Mouse (Mus musculus) left cerebral cortex, postnatal 14 days (tissue): ENCODE measurements at regions not wholly inside any gene's neighbourhood (a gene's known extent, or its start where the extent isn't known, plus 50 kb on each side); places are given as distances from the start of the nearest gene placed in this dataset.
A peak's percentile ranks its signal among the peaks of the same experiment; 100 is the strongest.
"Not testable (repeated sequence)": the region's sequence is repeated elsewhere in the genome, so short reads cannot be mapped to it uniquely, and the experiment has no call there.

Source experiments
- DNase-seq, 2 experiments: peaks; one replicate each; pipeline ENCODE4 v3.0.0; 2021 to 2022; ENCODE audit warnings: low spot score in 2 of 2, mixed read lengths in 1 of 2
- intact Hi-C: fragments of 180-260 bp; cut with DNase I; formaldehyde crosslinking; loops from one replicate; pipeline ENCODE4 v1.15.1; 2025

- DNase-seq = no peak
- intact Hi-C loops = no loop called here
These were observed 402.7 kb upstream of the Lrrc3b start for GRCm38 (mm10) chr14:15841390-15842023.

GRCm38 (mm10) chr14:15842024-15842599 lies 403.3 kb upstream of the Lrrc3b start:
- intact Hi-C loops = no loop called here
- DNase-seq = no peak

GRCm38 (mm10) chr14:15868520-15868919 lies 380.6 kb upstream of the Ngly1 start:
- intact Hi-C loops = no loop called here

GRCm38 (mm10) chr14:15872013-15872412 lies 377.1 kb upstream of the Ngly1 start:
- intact Hi-C loops = no loop called here
- DNase-seq = no peak

More at GRCm38 (mm10) chr14:15868520-15868919, 380.6 kb upstream of the Ngly1 start:
- peak; percentile 2 to 23 for DNase-seq

- no peak for DNase-seq
These were observed 368.9 kb upstream of the Ngly1 start for GRCm38 (mm10) chr14:15880146-15880545.

GRCm38 (mm10) chr14:15881284-15881683 lies 367.8 kb upstream of the Ngly1 start:
- DNase-seq = peak; percentile 14 to 46
- intact Hi-C loops = loop anchor here (10.0 kb wide), 1 partner anchor 526 kb away; no protein-coding TSS in a partner anchor

More at GRCm38 (mm10) chr14:15880146-15880545, 368.9 kb upstream of the Ngly1 start:
- intact Hi-C loops = loop anchor here (10.0 kb wide), 1 partner anchor 525 kb away; no protein-coding TSS in a partner anchor

GRCm38 (mm10) chr14:15884641-15885340 lies 364.3 kb upstream of the Ngly1 start:
- DNase-seq = no peak
- intact Hi-C loops = loop anchor here (10.0 kb wide), 1 partner anchor 530 kb away; no protein-coding TSS in a partner anchor

GRCm38 (mm10) chr14:15897098-15897497 lies 352.0 kb upstream of the Ngly1 start:
- no peak for DNase-seq
- intact Hi-C loops = no loop called here

- DNase-seq, intact Hi-C loops: not testable (repeated sequence)
These were observed 342.7 kb upstream of the Ngly1 start for GRCm38 (mm10) chr14:15906429-15906828.

- intact Hi-C loops, DNase-seq: not testable (repeated sequence)
These were observed 335.9 kb upstream of the Ngly1 start for GRCm38 (mm10) chr14:15913206-15913605.

GRCm38 (mm10) chr14:15914176-15914575 lies 334.9 kb upstream of the Ngly1 start:
- intact Hi-C loops = no loop called here
- DNase-seq = no peak

- DNase-seq = peak in 1 of 2 experiments; percentile 14
- intact Hi-C loops = not testable (repeated sequence)
These were observed 324.4 kb upstream of the Ngly1 start for GRCm38 (mm10) chr14:15924676-15925075.

GRCm38 (mm10) chr14:15934729-15935128 lies 314.4 kb upstream of the Ngly1 start:
- no peak for DNase-seq

GRCm38 (mm10) chr14:15970321-15970720 lies 278.8 kb upstream of the Ngly1 start:
- DNase-seq = no peak
- intact Hi-C loops = no loop called here

More at GRCm38 (mm10) chr14:15934729-15935128, 314.4 kb upstream of the Ngly1 start:
- intact Hi-C loops = no loop called here

- intact Hi-C loops = no loop called here
- DNase-seq = no peak
These were observed 278.3 kb upstream of the Ngly1 start for GRCm38 (mm10) chr14:15970767-15971166.

- intact Hi-C loops = no loop called here
- no peak for DNase-seq
These were observed 277.8 kb upstream of the Ngly1 start for GRCm38 (mm10) chr14:15971306-15971705.

GRCm38 (mm10) chr14:15977366-15977765 lies 271.7 kb upstream of the Ngly1 start:
- DNase-seq = no peak
- intact Hi-C loops = no loop called here

- intact Hi-C loops = no loop called here
- DNase-seq = no peak
These were observed 270.8 kb upstream of the Ngly1 start for GRCm38 (mm10) chr14:15978329-15978728.

GRCm38 (mm10) chr14:16005409-16005808 lies 243.7 kb upstream of the Ngly1 start:
- no peak for DNase-seq
- intact Hi-C loops = no loop called here

GRCm38 (mm10) chr14:16006968-16007367 lies 242.1 kb upstream of the Ngly1 start:
- DNase-seq = no peak

More at GRCm38 (mm10) chr14:16006968-16007367, 242.1 kb upstream of the Ngly1 start:
- intact Hi-C loops = no loop called here
